Mouse (Mus musculus): ENCODE measurements around the gene Car4. TPM values are rescaled to one million over a fixed set of nuclear protein-coding genes. Genes with fewer than 3 reads are reported as not detected.

The Car4 gene
- polyA plus RNA-seq, 1 experiment from 2014 or later = 121 TPM

DNA sequence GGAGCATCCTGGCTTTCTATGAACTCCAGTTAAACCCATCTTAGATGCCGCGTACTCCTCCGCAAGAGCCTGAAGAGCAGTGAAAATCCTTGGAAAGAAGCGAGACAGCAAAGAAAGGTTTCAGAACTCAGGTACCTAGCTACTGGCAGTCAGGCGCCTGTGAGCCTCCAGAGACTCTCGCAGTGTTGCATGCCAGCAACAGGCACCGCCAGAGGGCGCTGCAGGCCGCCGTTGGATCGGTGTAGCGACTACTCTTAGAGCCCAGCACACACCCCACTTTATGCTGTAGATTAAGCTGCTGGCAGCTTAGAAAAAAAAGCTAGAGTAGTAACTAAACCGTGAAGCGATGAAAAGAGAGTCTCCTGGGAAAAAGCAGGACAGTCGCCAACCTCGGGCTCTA lies 39.2 kb upstream of the Car4 start:
- Histone ChIP-seq H3K4me1 (replicated peaks; ENCODE audit: insufficient read depth, low read length) (no peaks in the 10 kb centered on the region), H3K4me3 (replicated peaks; ENCODE audit: low read depth, low read length) (no peak overlapping the region), H3K27ac (no peak overlapping the region), H3K4me2 (ENCODE audit: low read length) (peak overlapping the region; percentile 40), H3K9ac (ENCODE audit: low read depth, low read length) (no peak overlapping the region), H3K27me3 (ENCODE audit: insufficient read depth, low read length) (no peaks in the 10 kb centered on the region), H3K36me3 (ENCODE audit: insufficient read depth, low read length) (no peaks in the 10 kb centered on the region), H3K9me3 (replicated peaks; ENCODE audit: low read length) (no peaks in the 10 kb centered on the region)
- TF ChIP-seq CTCF (IDR thresholded peaks at IDR 0.05; ENCODE audit: low read depth) = peak; percentile 94
- DNase-seq (ENCODE audit: low spot score) = peak; percentile 83
- 4% methylated on average over 16 of the region's 16 CpGs for WGBS
- peak; percentile 72; the same call in 1 of the 2 replicates for ATAC-seq (replicated peaks; ENCODE audit: low FRiP score, low read depth)

DNA sequence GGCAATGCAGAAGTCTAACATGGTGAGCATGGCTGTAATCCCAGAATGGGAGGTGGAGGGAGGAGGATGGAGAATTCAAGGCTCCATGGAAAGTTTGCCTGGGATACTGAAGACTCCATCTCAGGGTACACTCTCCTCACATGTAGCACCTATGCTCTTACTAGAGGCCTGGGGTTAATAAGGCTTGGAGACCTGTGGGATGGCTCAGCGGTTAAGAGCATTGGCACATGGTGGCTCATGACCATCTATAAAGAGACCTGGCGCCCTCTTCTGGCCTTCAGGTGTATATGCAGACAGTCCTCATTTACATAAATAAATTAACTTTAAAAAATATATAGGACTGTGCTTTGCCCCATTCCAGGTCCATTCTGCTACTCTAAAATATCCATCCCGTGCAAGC lies 38.3 kb upstream of the Car4 start:
- WGBS = 38% methylated on average over 3 of the region's 3 CpGs
- Histone ChIP-seq H3K9ac (ENCODE audit: low read depth, low read length) (no peak overlapping the region), H3K9me3 (replicated peaks; ENCODE audit: low read length) (no peaks in the 10 kb centered on the region), H3K4me1 (replicated peaks; ENCODE audit: insufficient read depth, low read length) (no peaks in the 10 kb centered on the region), H3K27me3 (ENCODE audit: insufficient read depth, low read length) (no peaks in the 10 kb centered on the region), H3K36me3 (ENCODE audit: insufficient read depth, low read length) (no peaks in the 10 kb centered on the region), H3K4me3 (replicated peaks; ENCODE audit: low read depth, low read length) (no peak overlapping the region), H3K27ac (no peak overlapping the region), H3K4me2 (ENCODE audit: low read length) (no peak overlapping the region)
- TF ChIP-seq CTCF (IDR thresholded peaks at IDR 0.05; ENCODE audit: low read depth) = peak; percentile 65
- no peak for ATAC-seq (replicated peaks; ENCODE audit: low FRiP score, low read depth)
- peak; percentile 59 for DNase-seq (ENCODE audit: low spot score)

DNA sequence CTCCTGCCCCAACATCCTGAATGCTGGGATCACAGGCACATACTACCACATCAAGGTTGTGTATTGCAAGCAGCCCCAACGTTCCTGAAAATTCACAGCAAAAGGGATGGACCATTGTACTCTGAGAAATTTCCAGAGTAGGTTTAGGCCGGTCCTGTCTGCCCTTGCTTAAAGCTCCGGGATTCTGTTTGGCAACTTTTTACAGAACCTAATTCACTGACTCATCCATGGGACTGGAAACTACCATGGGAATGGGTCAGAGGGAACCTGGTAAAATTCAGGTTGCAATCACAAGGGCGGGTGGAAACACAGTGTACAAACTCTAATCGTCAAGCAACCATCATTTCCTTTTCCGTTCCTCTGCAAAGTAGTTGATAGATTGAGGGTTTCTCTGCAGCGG lies 37.6 kb upstream of the Car4 start:
- Histone ChIP-seq H3K4me2 (ENCODE audit: low read length) (no peak overlapping the region), H3K4me1 (replicated peaks; ENCODE audit: insufficient read depth, low read length) (no peaks in the 10 kb centered on the region), H3K4me3 (replicated peaks; ENCODE audit: low read depth, low read length) (no peak overlapping the region), H3K9me3 (replicated peaks; ENCODE audit: low read length) (no peaks in the 10 kb centered on the region), H3K36me3 (ENCODE audit: insufficient read depth, low read length) (no peaks in the 10 kb centered on the region), H3K27me3 (ENCODE audit: insufficient read depth, low read length) (no peaks in the 10 kb centered on the region), H3K27ac (no peak overlapping the region), H3K9ac (ENCODE audit: low read depth, low read length) (no peak overlapping the region)
- no peak for DNase-seq (ENCODE audit: low spot score)
- no peak for TF ChIP-seq CTCF (IDR thresholded peaks at IDR 0.05; ENCODE audit: low read depth)
- WGBS = 66% methylated on average over 7 of the region's 7 CpGs
- ATAC-seq (replicated peaks; ENCODE audit: low FRiP score, low read depth) = no peak

DNA sequence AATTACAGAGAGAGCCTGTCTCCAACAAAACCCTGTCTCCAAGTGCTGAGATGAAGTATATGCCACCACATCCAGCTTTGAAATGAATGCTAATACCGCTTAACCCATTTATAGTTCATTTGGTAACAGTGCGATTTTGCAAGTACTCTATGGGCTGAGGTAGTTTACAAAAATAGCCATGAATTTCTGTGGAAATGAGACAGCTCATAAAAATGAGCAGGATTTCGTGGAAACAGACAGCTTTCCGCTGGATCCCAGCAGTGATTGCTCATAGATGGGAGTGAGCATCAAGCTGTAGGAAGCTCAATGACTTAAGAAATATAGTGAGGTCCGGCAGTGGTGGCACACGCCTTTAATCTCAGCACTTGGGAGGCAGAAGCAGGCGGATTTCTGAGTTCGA lies 36.6 kb upstream of the Car4 start:
- Histone ChIP-seq H3K27me3 (ENCODE audit: insufficient read depth, low read length) (no peaks in the 10 kb centered on the region), H3K27ac (no peak overlapping the region), H3K4me1 (replicated peaks; ENCODE audit: insufficient read depth, low read length) (no peaks in the 10 kb centered on the region), H3K9ac (ENCODE audit: low read depth, low read length) (no peak overlapping the region), H3K4me2 (ENCODE audit: low read length) (no peak overlapping the region), H3K9me3 (replicated peaks; ENCODE audit: low read length) (no peaks in the 10 kb centered on the region), H3K36me3 (ENCODE audit: insufficient read depth, low read length) (no peaks in the 10 kb centered on the region), H3K4me3 (replicated peaks; ENCODE audit: low read depth, low read length) (no peak overlapping the region)
- ATAC-seq (replicated peaks; ENCODE audit: low FRiP score, low read depth) (no peak), DNase-seq (ENCODE audit: low spot score) (no peak)
- 81% methylated on average over 8 of the region's 8 CpGs for WGBS
- TF ChIP-seq CTCF (IDR thresholded peaks at IDR 0.05; ENCODE audit: low read depth) = no peak

DNA sequence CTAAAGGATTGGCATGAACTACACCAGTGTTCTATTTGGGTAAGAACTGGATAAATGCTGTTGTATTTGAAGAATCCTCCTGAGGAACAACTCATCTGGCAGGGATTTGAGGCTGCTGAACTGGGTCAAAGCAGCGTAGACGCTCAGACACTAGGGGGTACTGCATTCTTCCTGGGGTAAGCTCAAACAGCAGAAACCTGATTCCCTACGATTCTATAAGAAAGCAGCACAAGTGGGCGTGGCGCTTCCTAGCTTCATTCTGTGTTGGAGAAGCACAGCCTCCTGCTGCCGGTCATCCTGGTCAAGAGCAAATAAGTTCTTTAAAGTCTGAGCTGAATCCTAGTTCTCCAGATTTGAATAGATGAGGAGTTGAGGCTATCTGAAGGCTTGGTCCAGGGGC lies 25.3 kb upstream of the Car4 start:
- no peak overlapping the region for H3K4me2 ChIP-seq (ENCODE audit: low read length)
- H3K9ac ChIP-seq (ENCODE audit: low read depth, low read length) = no peak overlapping the region
- WGBS = 14% methylated on average over 6 of the region's 6 CpGs
- H3K9me3 ChIP-seq (replicated peaks; ENCODE audit: low read length) = no peaks in the 10 kb centered on the region
- TF ChIP-seq CTCF (IDR thresholded peaks at IDR 0.05; ENCODE audit: low read depth) = peak; percentile 21; the same call in 1 of the 2 replicates
- no peak overlapping the region for H3K27ac ChIP-seq
- DNase-seq (ENCODE audit: low spot score) (no peak), ATAC-seq (replicated peaks; ENCODE audit: low FRiP score, low read depth) (no peak)
- H3K4me3 ChIP-seq (replicated peaks; ENCODE audit: low read depth, low read length) = no peak overlapping the region
- no peaks in the 10 kb centered on the region for H3K27me3 ChIP-seq (ENCODE audit: insufficient read depth, low read length)
- H3K36me3 ChIP-seq (ENCODE audit: insufficient read depth, low read length) = no peaks in the 10 kb centered on the region
- H3K4me1 ChIP-seq (replicated peaks; ENCODE audit: insufficient read depth, low read length) = no peaks in the 10 kb centered on the region

DNA sequence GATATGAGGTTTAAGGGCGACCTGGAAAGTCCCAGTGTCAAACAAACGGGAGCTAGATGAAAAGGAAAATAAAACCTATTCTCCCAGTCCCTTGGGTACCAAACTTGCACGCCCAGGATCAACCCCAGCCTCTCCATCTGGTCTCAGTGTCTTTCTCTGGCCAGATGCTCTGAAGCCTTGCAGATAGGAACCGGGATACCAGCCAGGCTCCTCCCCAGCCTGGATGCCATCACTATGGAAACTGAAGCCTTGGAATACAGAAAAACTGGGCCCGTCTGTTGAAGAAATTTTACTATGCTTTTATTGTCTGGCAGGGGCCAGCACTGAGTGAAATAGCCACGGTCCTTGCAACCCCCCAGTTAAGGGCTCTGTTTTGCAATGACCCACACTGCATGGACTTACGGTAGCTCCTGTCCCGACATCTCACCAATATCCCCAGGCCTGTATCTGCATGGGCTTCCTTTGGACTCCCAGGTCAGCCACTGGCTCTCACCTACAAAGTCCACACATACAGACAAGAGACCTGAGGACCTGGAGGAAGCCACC lies 18.0 kb upstream of the Car4 start:
- H3K9ac ChIP-seq (ENCODE audit: low read depth, low read length) = no peak overlapping the region
- no peak for ATAC-seq (replicated peaks; ENCODE audit: low FRiP score, low read depth)
- H3K27ac ChIP-seq = no peak overlapping the region
- no peaks in the 10 kb centered on the region for H3K36me3 ChIP-seq (ENCODE audit: insufficient read depth, low read length)
- DNase-seq (ENCODE audit: low spot score) = no peak
- no peak overlapping the region for H3K4me3 ChIP-seq (replicated peaks; ENCODE audit: low read depth, low read length)
- H3K27me3 ChIP-seq (ENCODE audit: insufficient read depth, low read length) = peaks cover 4% of the 10 kb centered on the region; the same call in 1 of the 2 replicates
- TF ChIP-seq CTCF (IDR thresholded peaks at IDR 0.05; ENCODE audit: low read depth) = no peak
- H3K9me3 ChIP-seq (replicated peaks; ENCODE audit: low read length) = no peaks in the 10 kb centered on the region
- WGBS = 52% methylated on average over 8 of the region's 8 CpGs
- H3K4me1 ChIP-seq (replicated peaks; ENCODE audit: insufficient read depth, low read length) = no peaks in the 10 kb centered on the region
- H3K4me2 ChIP-seq (ENCODE audit: low read length) = no peak overlapping the region

DNA sequence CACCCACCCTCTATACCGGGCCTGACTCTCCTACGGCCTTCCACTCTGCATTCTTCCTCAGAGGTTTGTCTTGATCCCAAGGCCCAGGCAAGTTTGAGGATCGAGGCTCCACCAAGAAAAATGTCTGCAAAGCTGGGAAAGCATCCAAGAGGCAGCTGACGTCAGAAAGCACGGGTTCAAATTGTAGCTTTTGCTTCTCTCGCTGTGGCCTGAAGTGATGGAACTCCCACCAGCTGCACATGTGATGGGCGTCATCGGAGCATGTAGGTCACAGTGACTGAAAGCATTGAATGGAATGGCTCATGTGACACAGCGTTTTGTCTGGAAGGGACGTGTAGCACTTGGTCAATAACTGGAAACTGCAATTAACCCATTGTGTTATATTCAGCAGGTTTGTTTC lies 17.4 kb upstream of the Car4 start:
- no peak for ATAC-seq (replicated peaks; ENCODE audit: low FRiP score, low read depth)
- H3K4me3 ChIP-seq (replicated peaks; ENCODE audit: low read depth, low read length) = no peak overlapping the region

More for the DNA sequence above, 17.4 kb upstream of the Car4 start:
- no peak for TF ChIP-seq CTCF (IDR thresholded peaks at IDR 0.05; ENCODE audit: low read depth)
- Histone ChIP-seq H3K4me2 (ENCODE audit: low read length) (no peak overlapping the region), H3K9me3 (replicated peaks; ENCODE audit: low read length) (no peaks in the 10 kb centered on the region), H3K27ac (no peak overlapping the region), H3K27me3 (ENCODE audit: insufficient read depth, low read length) (peaks cover 6% of the 10 kb centered on the region; the same call in 1 of the 2 replicates), H3K4me1 (replicated peaks; ENCODE audit: insufficient read depth, low read length) (no peaks in the 10 kb centered on the region), H3K9ac (ENCODE audit: low read depth, low read length) (no peak overlapping the region), H3K36me3 (ENCODE audit: insufficient read depth, low read length) (no peaks in the 10 kb centered on the region)
- 67% methylated on average over 10 of the region's 10 CpGs for WGBS
- DNase-seq (ENCODE audit: low spot score) = no peak

Measured in kidney, postnatal 0 days (tissue).